Mouse (Mus musculus): ENCODE data around the gene Yipf2. TPM values are rescaled to one million over a fixed set of nuclear protein-coding genes. Genes with fewer than 3 reads are reported as not detected.
"Not testable (repeated sequence)": the region's sequence is repeated elsewhere in the genome, so short reads cannot be mapped to it uniquely, and the experiment has no call there.

The Yipf2 gene
- polyA plus RNA-seq, 2 experiments: 6.1 to 9.0 TPM

GRCm38 (mm10) chr9:21547075-21547941 lies 45.3 kb downstream of the Yipf2 start:
- H3K27me3 ChIP-seq (ENCODE audit: control insufficient read depth, insufficient read depth, low read length): no peaks in the 10 kb centered on the region
- ATAC-seq (ENCODE audit: insufficient read depth) (peak; percentile 16), DNase-seq (ENCODE audit: low read depth in 3 of 3, low spot score in 3 of 3) (peak in 2 of 3 experiments; percentile 42)
- peak overlapping the region; percentile 82 for H3K27ac ChIP-seq
- WGBS (ENCODE audit: insufficient replicate concordance): 1% methylated on average over 61 of the region's 66 CpGs
- H3K36me3 ChIP-seq (replicated peaks; ENCODE audit: control insufficient read depth, insufficient read depth, low read depth): peaks cover 7% of the 10 kb centered on the region
- H3K9ac ChIP-seq (replicated peaks): peak overlapping the region; percentile 85
- peaks cover 7 to 16% of the 10 kb centered on the region in 2 experiments for H3K4me1 ChIP-seq (replicated peaks; ENCODE audit: control insufficient read depth in 2 of 2, insufficient read depth in 2 of 2, low read length in 1 of 2)
- no peaks in the 10 kb centered on the region for H3K9me3 ChIP-seq (ENCODE audit: control insufficient read depth, low read length)
- peak overlapping the region; percentile 73 for H3K4me2 ChIP-seq (ENCODE audit: low read depth)
- TF ChIP-seq CTCF (IDR thresholded peaks at IDR 0.05; ENCODE audit: low read depth): peak; percentile 8; the same call in 1 of the 2 replicates
- TF ChIP-seq EP300 (IDR thresholded peaks at IDR 0.05; ENCODE audit: low read depth): no peak
- peak overlapping the region; percentile 75 to 98 for H3K4me3 ChIP-seq (ENCODE audit: insufficient read depth in 1 of 2, low read depth in 2 of 2, low read length in 2 of 2)

- peak within 1 kb of the TSS; percentile 85 for H3K9ac ChIP-seq (replicated peaks)
- H3K4me1 ChIP-seq (replicated peaks; ENCODE audit: control insufficient read depth in 2 of 2, insufficient read depth in 2 of 2, low read length in 1 of 2): peaks cover 7 to 16% of the 10 kb centered on the region in 2 experiments
- under 1% methylated on average over 43 of the region's 52 CpGs for WGBS (ENCODE audit: insufficient replicate concordance)
- H3K27ac ChIP-seq: peak within 1 kb of the TSS; percentile 82
- no peaks in the 10 kb centered on the region for H3K27me3 ChIP-seq (ENCODE audit: control insufficient read depth, insufficient read depth, low read length)
- no peak for TF ChIP-seq CTCF (IDR thresholded peaks at IDR 0.05; ENCODE audit: low read depth)
- TF ChIP-seq EP300 (IDR thresholded peaks at IDR 0.05; ENCODE audit: low read depth): no peak
- peak within 1 kb of the TSS; percentile 75 to 98 for H3K4me3 ChIP-seq (ENCODE audit: insufficient read depth in 1 of 2, low read depth in 2 of 2, low read length in 2 of 2)
- ATAC-seq (ENCODE audit: insufficient read depth) (no peak), DNase-seq (ENCODE audit: low read depth in 3 of 3, low spot score in 3 of 3) (no peak)
- H3K36me3 ChIP-seq (replicated peaks; ENCODE audit: control insufficient read depth, insufficient read depth, low read depth): peaks cover 7% of the 10 kb centered on the region
- no peaks in the 10 kb centered on the region for H3K9me3 ChIP-seq (ENCODE audit: control insufficient read depth, low read length)
- peak within 1 kb of the TSS; percentile 73 for H3K4me2 ChIP-seq (ENCODE audit: low read depth)
These were observed 45.9 kb downstream of the Yipf2 start, which contains the start of gene Carm1 for GRCm38 (mm10) chr9:21546789-21547074. Gene Carm1 (plus strand): TSS chr9:21546894.

GRCm38 (mm10) chr9:21545916-21546788 lies 46.5 kb downstream of the Yipf2 start:
- peak; percentile 53 for TF ChIP-seq CTCF (IDR thresholded peaks at IDR 0.05; ENCODE audit: low read depth)
- TF ChIP-seq EP300 (IDR thresholded peaks at IDR 0.05; ENCODE audit: low read depth): no peak
- peak overlapping the region; percentile 63 to 75 for H3K4me3 ChIP-seq (ENCODE audit: insufficient read depth in 1 of 2, low read depth in 2 of 2, low read length in 2 of 2)
- H3K9me3 ChIP-seq (ENCODE audit: control insufficient read depth, low read length): no peaks in the 10 kb centered on the region
- H3K27ac ChIP-seq: peak overlapping the region; percentile 68
- DNase-seq (ENCODE audit: low read depth in 3 of 3, low spot score in 3 of 3): peak; percentile 93 to 95 (median 95)
- no peaks in the 10 kb centered on the region for H3K27me3 ChIP-seq (ENCODE audit: control insufficient read depth, insufficient read depth, low read length)
- peak overlapping the region; percentile 51 for H3K9ac ChIP-seq (replicated peaks)
- peak overlapping the region; percentile 73 for H3K4me2 ChIP-seq (ENCODE audit: low read depth)
- H3K36me3 ChIP-seq (replicated peaks; ENCODE audit: control insufficient read depth, insufficient read depth, low read depth): peaks cover 5% of the 10 kb centered on the region
- H3K4me1 ChIP-seq (replicated peaks; ENCODE audit: control insufficient read depth in 2 of 2, insufficient read depth in 2 of 2, low read length in 1 of 2): peaks cover 7 to 16% of the 10 kb centered on the region in 2 experiments
- peak; percentile 88 for ATAC-seq (ENCODE audit: insufficient read depth)
- under 1% methylated on average over 62 of the region's 67 CpGs for whole genome bisulfite sequencing (ENCODE audit: insufficient replicate concordance)

- Histone ChIP-seq H3K4me1 (replicated peaks; ENCODE audit: control insufficient read depth in 2 of 2, insufficient read depth in 2 of 2, low read length in 1 of 2) (peaks cover 7 to 16% of the 10 kb centered on the region in 2 experiments), H3K4me3 (ENCODE audit: insufficient read depth in 1 of 2, low read depth in 2 of 2, low read length in 2 of 2) (peak overlapping the region; percentile 63 to 75), H3K4me2 (ENCODE audit: low read depth) (peak overlapping the region; percentile 73), H3K9me3 (ENCODE audit: control insufficient read depth, low read length) (no peaks in the 10 kb centered on the region), H3K27ac (peak overlapping the region; percentile 68), H3K9ac (replicated peaks) (peak overlapping the region; percentile 51), H3K27me3 (ENCODE audit: control insufficient read depth, insufficient read depth, low read length) (no peaks in the 10 kb centered on the region), H3K36me3 (replicated peaks; ENCODE audit: control insufficient read depth, insufficient read depth, low read depth) (no peaks in the 10 kb centered on the region; the same call in 1 of the 2 replicates)
- ATAC-seq (ENCODE audit: insufficient read depth) (peak; percentile 62), DNase-seq (ENCODE audit: low read depth in 3 of 3, low spot score in 3 of 3) (no peak)
- WGBS (ENCODE audit: insufficient replicate concordance): 22% methylated on average over 9 of the region's 9 CpGs
- TF ChIP-seq EP300 (IDR thresholded peaks at IDR 0.05; ENCODE audit: low read depth) (no peak), CTCF (IDR thresholded peaks at IDR 0.05; ENCODE audit: low read depth) (0 out of 2 replicates have a peak, but pooled peaks have one; percentile 3)
These were observed 47.2 kb downstream of the Yipf2 start for GRCm38 (mm10) chr9:21545351-21545915.

GRCm38 (mm10) chr9:21542001-21542400 lies 50.6 kb downstream of the Yipf2 start:
- not testable (repeated sequence) for H3K4me3 ChIP-seq (ENCODE audit: insufficient read depth in 1 of 2, low read depth in 2 of 2, low read length in 2 of 2); H3K27ac ChIP-seq; H3K4me2 ChIP-seq (ENCODE audit: low read depth); H3K36me3 ChIP-seq (replicated peaks; ENCODE audit: control insufficient read depth, insufficient read depth, low read depth); H3K27me3 ChIP-seq (ENCODE audit: control insufficient read depth, insufficient read depth, low read length); H3K9me3 ChIP-seq (ENCODE audit: control insufficient read depth, low read length); ATAC-seq (ENCODE audit: insufficient read depth); H3K9ac ChIP-seq (replicated peaks); DNase-seq (ENCODE audit: low read depth in 3 of 3, low spot score in 3 of 3)
- H3K4me1 ChIP-seq (replicated peaks; ENCODE audit: control insufficient read depth in 2 of 2, insufficient read depth in 2 of 2, low read length in 1 of 2): peaks cover 0 to 15% of the 10 kb centered on the region in 2 experiments; a peak in 3 of 4 replicates
- WGBS (ENCODE audit: insufficient replicate concordance): 68% methylated on average over 2 of the region's 2 CpGs
